Mouse (Mus musculus): Measurements from ENCODE around the gene Pwwp2b. TPM values are rescaled to one million over a fixed set of nuclear protein-coding genes. Genes with fewer than 3 reads are reported as not detected.

Gene Pwwp2b
- polyA plus RNA-seq, 1 experiment = 10.9 TPM

GRCm38 (mm10) chr7:139214596-139215340 lies 33.5 kb upstream of the Pwwp2b start:
- Histone ChIP-seq H3K4me1 (ENCODE audit: control insufficient read depth, insufficient read depth, low read length) (no peaks in the 10 kb centered on the region), H3K4me3 (ENCODE audit: insufficient read depth, low read length) (no peak overlapping the region), H3K27ac (ENCODE audit: insufficient read depth, low read length) (no peak overlapping the region)
- TF ChIP-seq CTCF (IDR thresholded peaks at IDR 0.05; ENCODE audit: extremely low read depth, insufficient read depth, low read length) = no peak
- TF ChIP-seq POLR2A (IDR thresholded peaks at IDR 0.05; ENCODE audit: extremely low read depth, insufficient read depth, low read length) = no peak

- no peaks in the 10 kb centered on the region for H3K4me1 ChIP-seq (ENCODE audit: control insufficient read depth, insufficient read depth, low read length)
- no peak overlapping the region for H3K27ac ChIP-seq (ENCODE audit: insufficient read depth, low read length)
- H3K4me3 ChIP-seq (ENCODE audit: insufficient read depth, low read length) = no peak overlapping the region
- TF ChIP-seq CTCF (IDR thresholded peaks at IDR 0.05; ENCODE audit: extremely low read depth, insufficient read depth, low read length) (no peak), POLR2A (IDR thresholded peaks at IDR 0.05; ENCODE audit: extremely low read depth, insufficient read depth, low read length) (no peak)
Observed at GRCm38 (mm10) chr7:139215516-139215915, 32.8 kb upstream of the Pwwp2b start.

GRCm38 (mm10) chr7:139215946-139216345 lies 32.3 kb upstream of the Pwwp2b start:
- no peak overlapping the region for H3K27ac ChIP-seq (ENCODE audit: insufficient read depth, low read length)
- no peak overlapping the region for H3K4me3 ChIP-seq (ENCODE audit: insufficient read depth, low read length)
- H3K4me1 ChIP-seq (ENCODE audit: control insufficient read depth, insufficient read depth, low read length) = no peaks in the 10 kb centered on the region
- TF ChIP-seq POLR2A (IDR thresholded peaks at IDR 0.05; ENCODE audit: extremely low read depth, insufficient read depth, low read length) = no peak

- TF ChIP-seq POLR2A (IDR thresholded peaks at IDR 0.05; ENCODE audit: extremely low read depth, insufficient read depth, low read length) (no peak), CTCF (IDR thresholded peaks at IDR 0.05; ENCODE audit: extremely low read depth, insufficient read depth, low read length) (no peak)
- no peak overlapping the region for H3K27ac ChIP-seq (ENCODE audit: insufficient read depth, low read length)
Observed at GRCm38 (mm10) chr7:139216464-139216863, 31.8 kb upstream of the Pwwp2b start.

GRCm38 (mm10) chr7:139217046-139217445 lies 31.2 kb upstream of the Pwwp2b start:
- H3K4me3 ChIP-seq (ENCODE audit: insufficient read depth, low read length) = no peak overlapping the region
- H3K27ac ChIP-seq (ENCODE audit: insufficient read depth, low read length) = no peak overlapping the region
- TF ChIP-seq CTCF (IDR thresholded peaks at IDR 0.05; ENCODE audit: extremely low read depth, insufficient read depth, low read length) (no peak), POLR2A (IDR thresholded peaks at IDR 0.05; ENCODE audit: extremely low read depth, insufficient read depth, low read length) (no peak)
- H3K4me1 ChIP-seq (ENCODE audit: control insufficient read depth, insufficient read depth, low read length) = peaks cover 2% of the 10 kb centered on the region; the same call in 1 of the 2 replicates

More at GRCm38 (mm10) chr7:139216464-139216863, 31.8 kb upstream of the Pwwp2b start:
- Histone ChIP-seq H3K4me1 (ENCODE audit: control insufficient read depth, insufficient read depth, low read length) (peaks cover 1% of the 10 kb centered on the region; the same call in 1 of the 2 replicates), H3K4me3 (ENCODE audit: insufficient read depth, low read length) (no peak overlapping the region)

GRCm38 (mm10) chr7:139218641-139219415 lies 29.5 kb upstream of the Pwwp2b start:
- Histone ChIP-seq H3K4me3 (ENCODE audit: insufficient read depth, low read length) (no peak overlapping the region), H3K4me1 (ENCODE audit: control insufficient read depth, insufficient read depth, low read length) (peaks cover 2% of the 10 kb centered on the region; the same call in 1 of the 2 replicates), H3K27ac (ENCODE audit: insufficient read depth, low read length) (no peak overlapping the region)
- no peak for TF ChIP-seq POLR2A (IDR thresholded peaks at IDR 0.05; ENCODE audit: extremely low read depth, insufficient read depth, low read length)
- TF ChIP-seq CTCF (IDR thresholded peaks at IDR 0.05; ENCODE audit: extremely low read depth, insufficient read depth, low read length) = no peak

GRCm38 (mm10) chr7:139219486-139219885 lies 28.8 kb upstream of the Pwwp2b start:
- H3K27ac ChIP-seq (ENCODE audit: insufficient read depth, low read length) = no peak overlapping the region
- TF ChIP-seq CTCF (IDR thresholded peaks at IDR 0.05; ENCODE audit: extremely low read depth, insufficient read depth, low read length) (no peak), POLR2A (IDR thresholded peaks at IDR 0.05; ENCODE audit: extremely low read depth, insufficient read depth, low read length) (no peak)
- H3K4me3 ChIP-seq (ENCODE audit: insufficient read depth, low read length) = no peak overlapping the region

GRCm38 (mm10) chr7:139220303-139220702 lies 28.0 kb upstream of the Pwwp2b start:
- no peak for TF ChIP-seq POLR2A (IDR thresholded peaks at IDR 0.05; ENCODE audit: extremely low read depth, insufficient read depth, low read length)
- no peak for TF ChIP-seq CTCF (IDR thresholded peaks at IDR 0.05; ENCODE audit: extremely low read depth, insufficient read depth, low read length)
- H3K27ac ChIP-seq (ENCODE audit: insufficient read depth, low read length) = no peak overlapping the region
- no peak overlapping the region for H3K4me3 ChIP-seq (ENCODE audit: insufficient read depth, low read length)
- H3K4me1 ChIP-seq (ENCODE audit: control insufficient read depth, insufficient read depth, low read length) = peaks cover 2% of the 10 kb centered on the region; the same call in 1 of the 2 replicates

More at GRCm38 (mm10) chr7:139219486-139219885, 28.8 kb upstream of the Pwwp2b start:
- H3K4me1 ChIP-seq (ENCODE audit: control insufficient read depth, insufficient read depth, low read length) = peaks cover 2% of the 10 kb centered on the region; the same call in 1 of the 2 replicates

- TF ChIP-seq CTCF (IDR thresholded peaks at IDR 0.05; ENCODE audit: extremely low read depth, insufficient read depth, low read length) (no peak), POLR2A (IDR thresholded peaks at IDR 0.05; ENCODE audit: extremely low read depth, insufficient read depth, low read length) (no peak)
- no peak overlapping the region for H3K27ac ChIP-seq (ENCODE audit: insufficient read depth, low read length)
- H3K4me1 ChIP-seq (ENCODE audit: control insufficient read depth, insufficient read depth, low read length) = peaks cover 2% of the 10 kb centered on the region; the same call in 1 of the 2 replicates
- no peak overlapping the region for H3K4me3 ChIP-seq (ENCODE audit: insufficient read depth, low read length)
Observed at GRCm38 (mm10) chr7:139221072-139221471, 27.2 kb upstream of the Pwwp2b start.

Data from cortical plate, adult 2 months (tissue).